Mouse (Mus musculus) heart, embryonic 13.5 days (tissue): Measurements from ENCODE around the gene Nmi. TPM values are rescaled to one million over a fixed set of nuclear protein-coding genes. Genes with fewer than 3 reads are reported as not detected.
A peak's percentile ranks its signal among the peaks of the same experiment; 100 is the strongest.

Experiments used
- ATAC-seq: fragments of 200-750 bp; cut with Nextera tagmentation; 2 replicates; pipeline ENCODE4 v1.8.0; 2017; ENCODE audit warnings: moderate TSS enrichment; ENCODE audit not compliant: insufficient number of reproducible peaks, low FRiP score, low TSS enrichment; ENCODE audit errors: extremely low read depth
- H3K27ac ChIP-seq: fragments of 300-500 bp; sonication (generic); replicated peaks from 2 replicates; pipeline ENCODE4 v1.5.1; 2015; ENCODE audit warnings: moderate library complexity, mild to moderate bottlenecking, inconsistent platforms
- H3K27me3 ChIP-seq: fragments of 300-500 bp; sonication (generic); replicated peaks from 2 replicates; pipeline ENCODE4 v1.6.1; 2015; ENCODE audit warnings: mild to moderate bottlenecking, inconsistent platforms
- H3K36me3 ChIP-seq: fragments of 300-500 bp; sonication (generic); 2 replicates; pipeline ENCODE4 v1.6.1; 2015; ENCODE audit warnings: mild to moderate bottlenecking, inconsistent platforms
- H3K4me1 ChIP-seq: fragments of 300-500 bp; sonication (generic); 2 replicates; pipeline ENCODE4 v1.6.1; 2015; ENCODE audit warnings: inconsistent platforms
- H3K4me2 ChIP-seq: fragments of 300-500 bp; sonication (generic); 2 replicates; pipeline ENCODE4 v1.6.1; 2015; ENCODE audit warnings: inconsistent platforms, mild to moderate bottlenecking, moderate library complexity
- H3K4me3 ChIP-seq: fragments of 300-500 bp; sonication (generic); 2 replicates; pipeline ENCODE4 v1.5.1; 2015; ENCODE audit warnings: moderate library complexity, mild to moderate bottlenecking, inconsistent platforms
- H3K9ac ChIP-seq: fragments of 300-500 bp; sonication (generic); 2 replicates; pipeline ENCODE4 v1.6.1; 2015; ENCODE audit warnings: inconsistent platforms, mild to moderate bottlenecking, moderate library complexity
- H3K9me3 ChIP-seq: fragments of 300-500 bp; sonication (generic); 2 replicates; pipeline ENCODE4 v1.6.1; 2016; ENCODE audit warnings: inconsistent platforms
- WGBS: fragments of 180-500 bp; shearing (Covaris S2); methylation state at CpG from one replicate; pipeline ENCODE4 v1.1.7; 2015; ENCODE audit warnings: mixed read lengths; 5-methylcytosine and 5-hydroxymethylcytosine counted together
- polyA plus RNA-seq: library from polyadenylated mRNA; unstranded; fragments of >200 nt; fragmentation: Nextera tagmentation; extraction: Ambion mirVana; gene quantifications from 2 replicates; pipeline ENCODE4 v1.2.1, GENCODE M21; 2015

Nmi gene
- polyA plus RNA-seq, 1 experiment from 2014 or later: 12.9 TPM

DNA sequence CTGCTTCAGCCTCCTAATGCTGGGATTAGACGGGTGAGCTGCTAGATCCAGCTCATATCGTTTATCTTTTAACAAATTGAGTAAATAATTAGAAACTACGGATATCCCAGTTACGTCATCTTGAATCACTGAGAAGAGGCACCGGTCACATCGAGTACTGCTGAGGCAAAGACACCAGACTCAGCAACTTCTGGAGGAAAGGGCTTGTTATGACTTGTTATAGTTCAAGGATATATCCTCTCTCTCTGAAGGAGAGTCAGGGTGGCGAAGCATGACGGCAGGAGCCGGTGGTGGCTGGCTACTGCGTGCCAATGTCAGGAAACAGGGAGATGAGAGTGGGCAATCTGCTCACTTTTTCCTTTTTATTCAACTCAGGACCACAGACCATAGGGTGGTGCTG, 11.9 kb upstream of the Nmi start:
- no peak overlapping the region for H3K4me2 ChIP-seq
- H3K4me1 ChIP-seq: peaks cover 11% of the 10 kb centered on the region
- H3K27me3 ChIP-seq: no peaks in the 10 kb centered on the region
- 85% methylated on average over 10 of the region's 10 CpGs for WGBS
- no peak overlapping the region for H3K9ac ChIP-seq
- H3K36me3 ChIP-seq: no peaks in the 10 kb centered on the region
- no peak for ATAC-seq
- no peak overlapping the region for H3K27ac ChIP-seq
- no peak overlapping the region for H3K4me3 ChIP-seq
- H3K9me3 ChIP-seq: no peaks in the 10 kb centered on the region

DNA sequence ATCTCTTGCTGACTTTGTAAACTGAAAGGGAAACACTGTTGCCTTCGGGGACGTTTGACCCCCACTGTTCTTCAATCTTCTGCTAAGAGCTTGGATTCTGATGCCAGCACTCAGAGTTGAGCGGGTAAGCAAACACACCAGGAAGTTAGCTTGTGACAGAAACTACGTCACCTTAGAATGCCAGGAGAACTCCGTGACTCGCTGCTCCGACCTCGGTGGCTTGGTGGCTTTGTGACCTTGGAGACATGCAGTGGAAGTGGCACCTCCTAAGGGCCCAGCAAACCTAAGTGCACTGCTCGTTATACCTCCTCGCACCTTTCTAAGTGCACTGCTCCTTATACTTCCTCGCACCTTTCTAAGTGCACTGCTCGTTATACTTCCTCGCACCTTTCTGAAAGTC, 9.0 kb upstream of the Nmi start:
- Histone ChIP-seq H3K27me3 (no peaks in the 10 kb centered on the region), H3K36me3 (no peaks in the 10 kb centered on the region), H3K9ac (no peak overlapping the region), H3K4me3 (no peak overlapping the region), H3K27ac (peak overlapping the region; percentile 70), H3K4me2 (peak overlapping the region; percentile 48), H3K4me1 (peaks cover 11% of the 10 kb centered on the region), H3K9me3 (peaks cover 9% of the 10 kb centered on the region)
- no peak for ATAC-seq
- WGBS: 42% methylated on average over 13 of the region's 13 CpGs

DNA sequence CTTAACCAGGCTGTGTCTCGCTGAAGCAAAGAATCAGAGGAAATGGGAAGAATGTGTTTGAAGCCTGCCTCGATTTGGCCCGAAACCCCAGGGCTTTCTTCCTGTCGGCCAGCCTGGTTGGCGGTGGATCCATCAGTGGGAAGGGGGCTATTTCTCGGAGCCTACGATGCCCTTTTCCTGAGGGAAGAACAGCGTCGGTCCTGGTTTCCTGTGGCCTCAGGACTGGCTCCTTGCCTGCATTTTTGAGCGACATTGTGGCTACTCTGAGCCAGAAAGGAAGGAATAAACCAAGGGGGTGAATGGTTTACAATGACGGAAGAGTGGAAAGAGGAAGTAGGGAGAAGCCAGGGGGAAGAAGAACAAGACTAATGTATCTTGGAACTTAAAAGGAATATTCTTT, 8.3 kb upstream of the Nmi start:
- ATAC-seq: no peak
- no peaks in the 10 kb centered on the region for H3K36me3 ChIP-seq
- no peak overlapping the region for H3K4me3 ChIP-seq
- WGBS: 50% methylated on average over 11 of the region's 11 CpGs
- peak overlapping the region; percentile 13; the same call in 1 of the 2 replicates for H3K9ac ChIP-seq
- peaks cover 11% of the 10 kb centered on the region for H3K4me1 ChIP-seq
- H3K9me3 ChIP-seq: peaks cover 9% of the 10 kb centered on the region
- H3K27me3 ChIP-seq: no peaks in the 10 kb centered on the region
- peak overlapping the region; percentile 48 for H3K4me2 ChIP-seq
- peak overlapping the region; percentile 70 for H3K27ac ChIP-seq

DNA sequence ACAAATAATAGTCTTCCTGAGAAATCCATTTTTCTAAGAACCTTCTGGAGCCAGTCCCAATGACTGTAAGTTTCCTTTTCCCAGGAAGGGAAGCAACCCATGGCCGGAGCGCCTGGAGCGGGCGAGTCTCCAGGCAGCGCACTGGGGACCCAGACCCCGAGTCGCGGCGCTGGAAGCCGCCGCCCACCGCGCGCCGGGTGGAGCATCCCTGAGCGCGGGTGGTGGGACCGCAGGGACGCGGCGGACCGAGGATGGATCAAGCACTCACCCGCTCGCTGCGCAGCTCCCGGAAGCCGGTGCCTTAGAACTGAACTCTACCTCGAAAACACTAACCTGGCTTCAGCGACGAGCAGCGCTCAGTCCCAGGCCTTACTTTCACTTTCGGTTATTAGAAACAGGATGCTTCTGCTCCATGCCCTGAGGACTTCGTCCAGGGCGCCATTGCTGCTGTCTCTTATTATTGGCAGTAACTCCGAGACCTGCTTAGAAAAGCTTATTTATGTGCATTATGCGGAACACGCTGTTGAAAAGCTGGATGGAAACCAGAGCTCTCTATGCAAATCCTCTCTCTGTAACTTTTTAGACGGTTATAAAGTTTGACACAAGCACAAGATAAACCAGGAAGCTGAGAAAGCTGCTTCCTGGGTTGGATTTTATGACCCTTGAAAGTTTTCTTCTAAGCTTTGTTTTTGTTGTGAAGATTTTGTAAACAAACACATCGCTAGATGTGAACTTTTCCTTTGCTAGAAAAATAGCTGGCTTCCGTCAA, 469 bp downstream of the Nmi start:
- Histone ChIP-seq H3K27ac (peak overlapping the region; percentile 83), H3K4me3 (peak overlapping the region; percentile 75), H3K27me3 (no peaks in the 10 kb centered on the region), H3K4me2 (peak overlapping the region; percentile 73), H3K36me3 (no peaks in the 10 kb centered on the region), H3K9me3 (peaks cover 5% of the 10 kb centered on the region; the same call in 1 of the 2 replicates), H3K4me1 (peaks cover 9% of the 10 kb centered on the region), H3K9ac (peak overlapping the region; percentile 84)
- ATAC-seq: no peak; the same call in 1 of the 2 replicates
- 2% methylated on average over 40 of the region's 40 CpGs for WGBS

DNA sequence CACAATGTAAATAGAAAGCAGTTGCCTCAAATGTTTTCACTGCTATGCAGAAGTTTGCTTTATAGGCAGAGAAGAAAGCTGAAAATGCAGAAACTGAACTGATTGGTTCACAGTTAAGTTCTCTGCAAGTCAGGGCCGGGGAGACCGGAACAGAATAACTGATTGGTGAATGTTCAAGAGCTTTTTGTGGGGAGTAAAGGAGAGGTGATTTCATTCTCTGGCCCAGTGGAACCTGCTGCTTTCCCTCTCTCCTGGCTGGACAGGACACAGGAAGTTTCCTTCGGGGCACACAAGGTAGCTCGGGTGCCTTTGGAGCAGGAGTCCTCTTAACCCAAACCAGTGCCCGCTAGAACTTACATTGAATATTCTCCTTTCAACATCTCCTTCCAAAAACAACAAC, 1.2 kb downstream of the Nmi start:
- Histone ChIP-seq H3K9me3 (peaks cover 5% of the 10 kb centered on the region; the same call in 1 of the 2 replicates), H3K4me1 (peaks cover 9% of the 10 kb centered on the region), H3K36me3 (no peaks in the 10 kb centered on the region), H3K27me3 (no peaks in the 10 kb centered on the region), H3K4me2 (peak overlapping the region; percentile 73), H3K27ac (peak overlapping the region; percentile 83), H3K4me3 (peak overlapping the region; percentile 75), H3K9ac (no peak overlapping the region; the same call in 1 of the 2 replicates)
- no peak for ATAC-seq
- WGBS: 51% methylated on average over 5 of the region's 5 CpGs

DNA sequence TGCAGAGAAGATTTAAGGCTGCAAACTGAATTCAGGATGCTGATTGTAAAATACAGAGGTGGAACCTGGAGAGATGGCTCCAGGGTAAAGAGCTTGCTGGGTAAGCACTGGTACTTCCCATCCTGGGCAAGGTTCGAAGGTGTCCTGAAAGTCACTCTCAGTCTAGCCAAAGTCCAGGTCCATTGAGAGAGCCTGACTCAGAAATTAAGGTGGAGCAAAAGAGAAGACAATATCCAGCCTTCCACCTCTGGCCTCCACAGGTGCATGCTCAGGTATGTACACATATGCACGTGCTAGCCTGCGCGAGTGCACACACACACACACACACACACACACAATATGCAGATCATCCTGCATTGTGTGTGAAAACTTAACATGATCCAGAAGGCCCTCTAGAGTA, 2.4 kb downstream of the Nmi start:
- no peak for ATAC-seq
- Histone ChIP-seq H3K4me2 (no peak overlapping the region), H3K9ac (no peak overlapping the region), H3K27me3 (no peaks in the 10 kb centered on the region), H3K4me1 (peaks cover 9% of the 10 kb centered on the region), H3K36me3 (no peaks in the 10 kb centered on the region), H3K4me3 (no peak overlapping the region), H3K9me3 (peaks cover 5% of the 10 kb centered on the region; the same call in 1 of the 2 replicates), H3K27ac (no peak overlapping the region)
- WGBS: 93% methylated on average over 4 of the region's 4 CpGs

DNA sequence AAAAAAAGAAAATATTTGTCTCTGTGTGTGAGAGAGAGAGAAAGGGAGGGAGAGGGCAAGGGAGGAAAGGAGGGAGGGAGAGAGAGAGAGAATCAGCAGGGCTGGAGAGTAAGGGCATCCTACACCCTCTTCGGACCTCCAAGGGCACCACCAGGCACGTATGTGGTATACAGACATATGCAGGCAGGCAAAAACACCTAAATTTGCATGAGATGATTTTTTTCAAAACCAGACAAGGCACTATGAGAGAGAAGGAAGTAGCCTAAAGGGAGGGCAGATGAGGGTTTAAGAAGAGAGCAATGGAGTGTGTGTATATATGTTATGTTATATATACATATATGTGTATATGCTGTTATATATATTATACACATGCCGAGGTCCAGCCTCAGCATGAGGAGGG, 6.0 kb downstream of the Nmi start:
- Histone ChIP-seq H3K27ac (no peak overlapping the region), H3K27me3 (no peaks in the 10 kb centered on the region), H3K36me3 (no peaks in the 10 kb centered on the region), H3K4me3 (no peak overlapping the region), H3K4me2 (no peak overlapping the region), H3K9ac (no peak overlapping the region), H3K9me3 (peaks cover 5% of the 10 kb centered on the region; the same call in 1 of the 2 replicates), H3K4me1 (peaks cover 3% of the 10 kb centered on the region; the same call in 1 of the 2 replicates)
- no peak for ATAC-seq
- 68% methylated on average over 3 of the region's 3 CpGs for WGBS

DNA sequence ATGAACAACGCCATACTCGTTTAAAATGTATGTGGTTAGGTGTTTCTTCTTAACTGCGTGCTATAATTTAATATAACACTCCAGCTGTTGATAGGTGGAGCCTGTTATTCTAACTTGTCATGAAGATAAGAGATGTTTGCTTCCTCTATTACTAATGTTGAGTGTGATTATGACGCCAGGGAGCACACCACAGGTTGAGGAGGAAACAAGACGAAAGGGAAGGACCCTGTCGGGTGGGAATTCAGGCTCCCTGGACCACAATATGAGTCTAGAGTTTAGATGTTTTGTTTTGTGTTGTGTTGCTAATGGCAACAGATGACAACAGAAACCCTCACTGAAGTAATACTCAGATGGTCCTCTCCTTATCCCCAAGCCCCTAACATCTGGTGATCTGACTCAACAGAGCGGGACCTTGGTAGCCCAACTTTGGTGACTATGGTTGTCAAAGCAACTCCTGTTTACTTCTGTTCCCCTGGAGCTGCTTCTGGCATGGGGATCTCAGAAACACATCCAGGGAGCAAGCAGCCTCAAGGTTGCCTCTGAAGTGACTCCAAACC, 19.6 kb downstream of the Nmi start:
- Histone ChIP-seq H3K4me3 (no peak overlapping the region), H3K27ac (no peak overlapping the region), H3K27me3 (no peaks in the 10 kb centered on the region), H3K4me1 (peaks cover 3% of the 10 kb centered on the region; the same call in 1 of the 2 replicates), H3K9ac (no peak overlapping the region), H3K9me3 (no peaks in the 10 kb centered on the region), H3K36me3 (peaks cover 8% of the 10 kb centered on the region; the same call in 1 of the 2 replicates), H3K4me2 (no peak overlapping the region)
- WGBS: 73% methylated on average over 7 of the region's 7 CpGs
- no peak for ATAC-seq

DNA sequence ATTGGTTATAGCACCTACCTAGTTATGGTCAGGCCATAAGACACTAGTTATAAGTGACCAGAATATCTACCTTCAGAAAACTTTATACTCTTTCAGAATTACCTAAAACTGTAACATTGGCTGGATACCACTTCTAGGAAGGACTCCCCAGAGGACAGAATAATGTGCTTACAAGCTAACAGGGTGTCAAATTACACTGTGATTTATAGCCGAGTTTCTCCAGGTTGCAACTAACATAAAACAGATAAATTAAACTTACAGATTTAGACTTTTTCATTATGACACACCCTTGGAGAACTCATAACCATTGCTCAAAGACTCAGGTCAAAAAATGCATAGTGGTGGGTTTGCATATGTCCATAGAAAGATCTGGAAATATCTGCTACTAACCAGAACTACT, 22.4 kb downstream of the Nmi start:
- Histone ChIP-seq H3K36me3 (peaks cover 8% of the 10 kb centered on the region; the same call in 1 of the 2 replicates), H3K9ac (no peak overlapping the region), H3K4me1 (peaks cover 3% of the 10 kb centered on the region; the same call in 1 of the 2 replicates), H3K4me2 (no peak overlapping the region), H3K9me3 (no peaks in the 10 kb centered on the region), H3K27me3 (no peaks in the 10 kb centered on the region), H3K4me3 (no peak overlapping the region), H3K27ac (no peak overlapping the region)
- 25% methylated on average over 1 of the region's 1 CpGs for WGBS
- ATAC-seq: no peak

DNA sequence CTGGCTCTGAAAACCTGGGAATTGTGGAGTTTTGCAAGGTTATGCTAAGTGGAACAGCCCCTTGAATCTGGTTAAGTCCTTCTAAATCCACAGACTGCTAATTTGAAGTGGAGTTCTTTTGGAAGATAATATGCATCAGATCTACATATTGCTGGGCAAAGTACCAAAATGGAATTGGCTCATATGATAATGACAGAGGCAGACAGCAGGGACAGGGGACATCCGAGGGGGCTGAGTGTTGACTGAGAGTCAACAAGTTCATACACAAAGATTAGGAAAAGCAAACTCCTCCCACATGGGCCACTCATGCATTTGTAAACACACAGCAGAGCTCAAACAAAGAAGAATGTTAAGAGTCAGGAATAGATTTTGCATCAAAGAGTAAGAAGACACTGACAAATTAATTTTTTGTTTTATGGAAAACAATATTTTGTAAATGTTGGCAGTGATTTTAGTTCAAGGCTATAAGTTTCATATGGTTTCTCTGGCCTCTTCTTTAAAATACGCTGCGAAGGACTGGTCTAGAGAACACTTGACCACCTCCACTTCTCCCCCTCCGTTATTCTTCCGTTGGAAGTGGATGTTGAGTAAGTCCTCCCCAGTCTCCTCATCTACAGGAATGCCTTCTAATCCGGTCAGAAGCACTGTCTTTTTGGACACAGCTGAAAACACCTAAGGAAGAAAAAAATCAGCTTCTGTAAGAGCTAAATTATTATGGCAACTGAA, 25.0 kb downstream of the Nmi start:
- H3K9me3 ChIP-seq: peaks cover 7% of the 10 kb centered on the region; the same call in 1 of the 2 replicates
- H3K4me3 ChIP-seq: no peak overlapping the region
- no peaks in the 10 kb centered on the region for H3K27me3 ChIP-seq
- WGBS: 69% methylated on average over 6 of the region's 6 CpGs
- H3K9ac ChIP-seq: no peak overlapping the region
- no peak overlapping the region for H3K4me2 ChIP-seq
- no peak overlapping the region for H3K27ac ChIP-seq
- 0 out of 2 replicates have a peak, but pooled peaks cover 4% of the 10 kb centered on the region for H3K36me3 ChIP-seq
- no peaks in the 10 kb centered on the region for H3K4me1 ChIP-seq
- ATAC-seq: no peak

DNA sequence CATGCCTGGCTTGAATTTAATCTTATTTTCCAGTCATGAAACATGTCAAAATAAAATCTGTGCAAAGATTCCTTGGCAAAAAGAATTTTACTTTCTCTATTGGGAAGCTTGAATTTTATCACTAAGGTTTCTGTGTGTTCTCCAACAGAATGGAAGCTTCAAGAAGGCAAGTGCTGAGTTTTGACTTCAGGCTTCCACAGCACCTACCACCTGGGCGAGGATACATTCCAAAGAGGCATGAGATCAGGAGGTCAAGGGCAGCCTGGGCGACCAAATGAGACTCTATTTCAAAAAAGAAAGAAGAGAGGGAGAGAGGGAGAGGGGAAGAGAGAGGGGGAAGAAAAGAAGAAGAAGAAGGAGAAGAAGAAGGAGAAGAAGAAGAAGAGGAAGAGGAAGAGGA, 27.5 kb downstream of the Nmi start:
- WGBS: 60% methylated on average over 2 of the region's 2 CpGs
- Histone ChIP-seq H3K9ac (no peak overlapping the region), H3K4me3 (no peak overlapping the region)

More for the DNA sequence above, 27.5 kb downstream of the Nmi start:
- no peak for ATAC-seq
- H3K36me3 ChIP-seq: 0 out of 2 replicates have a peak, but pooled peaks cover 4% of the 10 kb centered on the region
- peaks cover 7% of the 10 kb centered on the region; the same call in 1 of the 2 replicates for H3K9me3 ChIP-seq
- no peak overlapping the region for H3K27ac ChIP-seq
- no peak overlapping the region for H3K4me2 ChIP-seq
- H3K27me3 ChIP-seq: no peaks in the 10 kb centered on the region
- no peaks in the 10 kb centered on the region for H3K4me1 ChIP-seq
